Mouse (Mus musculus): ENCODE results near the gene Rnf144b. TPM values are rescaled to one million over a fixed set of nuclear protein-coding genes. Genes with fewer than 3 reads are reported as not detected.

Rnf144b gene
- polyA plus RNA-seq, 1 experiment from 2014 or later: 1.0 TPM

- peaks cover 44% of the 10 kb centered on the region for H3K27me3 ChIP-seq
- H3K27ac ChIP-seq: no peak overlapping the region
- 83% methylated on average over 4 of the region's 4 CpGs for WGBS
- H3K36me3 ChIP-seq: no peaks in the 10 kb centered on the region
- H3K4me1 ChIP-seq (replicated peaks): 0 out of 2 replicates have a peak, but pooled peaks cover 10% of the 10 kb centered on the region
- H3K9me3 ChIP-seq: no peaks in the 10 kb centered on the region
- no peak overlapping the region for H3K9ac ChIP-seq (replicated peaks)
- no peak overlapping the region for H3K4me3 ChIP-seq (replicated peaks)
- no peak for ATAC-seq (ENCODE audit: insufficient number of reproducible peaks, insufficient read depth, low FRiP score, low TSS enrichment, low read depth)
- H3K4me2 ChIP-seq: no peak overlapping the region
Measured at GRCm38 (mm10) chr13:47195491-47195890, 73.0 kb downstream of the Rnf144b start.

- no peak for ATAC-seq (ENCODE audit: insufficient number of reproducible peaks, insufficient read depth, low FRiP score, low TSS enrichment, low read depth)
- H3K27me3 ChIP-seq: peaks cover 21% of the 10 kb centered on the region
Measured at GRCm38 (mm10) chr13:47200011-47200670, 77.7 kb downstream of the Rnf144b start.

GRCm38 (mm10) chr13:47201962-47202624 is 79.6 kb downstream of the Rnf144b start:
- H3K4me2 ChIP-seq: no peak overlapping the region
- no peaks in the 10 kb centered on the region for H3K36me3 ChIP-seq
- H3K9ac ChIP-seq (replicated peaks): no peak overlapping the region
- no peak for ATAC-seq (ENCODE audit: insufficient number of reproducible peaks, insufficient read depth, low FRiP score, low TSS enrichment, low read depth)
- peaks cover 8% of the 10 kb centered on the region; the same call in 1 of the 2 replicates for H3K27me3 ChIP-seq
- 42% methylated on average over 13 of the region's 13 CpGs for WGBS
- no peak overlapping the region for H3K4me3 ChIP-seq (replicated peaks)
- H3K9me3 ChIP-seq: peaks cover 4% of the 10 kb centered on the region; the same call in 1 of the 2 replicates
- peak overlapping the region; percentile 45; the same call in 1 of the 2 replicates for H3K27ac ChIP-seq
- H3K4me1 ChIP-seq (replicated peaks): peaks cover 8% of the 10 kb centered on the region; the same call in 1 of the 2 replicates

More at GRCm38 (mm10) chr13:47200011-47200670, 77.7 kb downstream of the Rnf144b start:
- Histone ChIP-seq H3K9me3 (no peaks in the 10 kb centered on the region), H3K4me2 (no peak overlapping the region), H3K36me3 (no peaks in the 10 kb centered on the region), H3K9ac (replicated peaks) (no peak overlapping the region), H3K4me1 (replicated peaks) (peaks cover 8% of the 10 kb centered on the region; the same call in 1 of the 2 replicates), H3K4me3 (replicated peaks) (no peak overlapping the region), H3K27ac (no peak overlapping the region)
- WGBS: 77% methylated on average over 12 of the region's 12 CpGs

GRCm38 (mm10) chr13:47210496-47210895 is 88.0 kb downstream of the Rnf144b start:
- Histone ChIP-seq H3K4me2 (no peak overlapping the region), H3K27me3 (no peaks in the 10 kb centered on the region), H3K9ac (replicated peaks) (no peak overlapping the region), H3K9me3 (peaks cover 4% of the 10 kb centered on the region; the same call in 1 of the 2 replicates), H3K36me3 (no peaks in the 10 kb centered on the region), H3K4me3 (replicated peaks) (no peak overlapping the region), H3K27ac (no peak overlapping the region), H3K4me1 (replicated peaks) (0 out of 2 replicates have a peak, but pooled peaks cover 4% of the 10 kb centered on the region)
- 67% methylated on average over 4 of the region's 4 CpGs for WGBS
- no peak for ATAC-seq (ENCODE audit: insufficient number of reproducible peaks, insufficient read depth, low FRiP score, low TSS enrichment, low read depth)

GRCm38 (mm10) chr13:47210992-47211391 is 88.5 kb downstream of the Rnf144b start:
- Histone ChIP-seq H3K4me3 (replicated peaks) (no peak overlapping the region), H3K9me3 (peaks cover 4% of the 10 kb centered on the region; the same call in 1 of the 2 replicates), H3K4me1 (replicated peaks) (0 out of 2 replicates have a peak, but pooled peaks cover 4% of the 10 kb centered on the region), H3K27me3 (no peaks in the 10 kb centered on the region), H3K9ac (replicated peaks) (no peak overlapping the region), H3K27ac (no peak overlapping the region), H3K36me3 (no peaks in the 10 kb centered on the region), H3K4me2 (no peak overlapping the region)
- ATAC-seq (ENCODE audit: insufficient number of reproducible peaks, insufficient read depth, low FRiP score, low TSS enrichment, low read depth): no peak
- 72% methylated on average over 6 of the region's 6 CpGs for WGBS

GRCm38 (mm10) chr13:47211581-47211980 is 89.1 kb downstream of the Rnf144b start:
- no peak for ATAC-seq (ENCODE audit: insufficient number of reproducible peaks, insufficient read depth, low FRiP score, low TSS enrichment, low read depth)
- Histone ChIP-seq H3K9ac (replicated peaks) (no peak overlapping the region), H3K9me3 (peaks cover under 1% of the 10 kb centered on the region; the same call in 1 of the 2 replicates), H3K4me2 (no peak overlapping the region), H3K36me3 (no peaks in the 10 kb centered on the region), H3K27me3 (no peaks in the 10 kb centered on the region), H3K27ac (no peak overlapping the region), H3K4me3 (replicated peaks) (no peak overlapping the region), H3K4me1 (replicated peaks) (0 out of 2 replicates have a peak, but pooled peaks cover 4% of the 10 kb centered on the region)
- 71% methylated on average over 7 of the region's 7 CpGs for WGBS

- H3K36me3 ChIP-seq: no peaks in the 10 kb centered on the region
- H3K4me2 ChIP-seq: no peak overlapping the region
- H3K4me1 ChIP-seq (replicated peaks): 0 out of 2 replicates have a peak, but pooled peaks cover 4% of the 10 kb centered on the region
- no peaks in the 10 kb centered on the region for H3K27me3 ChIP-seq
- no peak overlapping the region for H3K4me3 ChIP-seq (replicated peaks)
- no peak overlapping the region for H3K9ac ChIP-seq (replicated peaks)
- no peaks in the 10 kb centered on the region for H3K9me3 ChIP-seq
- 94% methylated on average over 10 of the region's 10 CpGs for WGBS
- ATAC-seq (ENCODE audit: insufficient number of reproducible peaks, insufficient read depth, low FRiP score, low TSS enrichment, low read depth): no peak
- H3K27ac ChIP-seq: no peak overlapping the region
Measured at GRCm38 (mm10) chr13:47213817-47214216, 91.4 kb downstream of the Rnf144b start.

- Histone ChIP-seq H3K36me3 (no peaks in the 10 kb centered on the region), H3K4me2 (no peak overlapping the region), H3K9ac (replicated peaks) (no peak overlapping the region), H3K27ac (no peak overlapping the region), H3K27me3 (no peaks in the 10 kb centered on the region), H3K9me3 (no peaks in the 10 kb centered on the region), H3K4me3 (replicated peaks) (no peak overlapping the region), H3K4me1 (replicated peaks) (no peaks in the 10 kb centered on the region)
- ATAC-seq (ENCODE audit: insufficient number of reproducible peaks, insufficient read depth, low FRiP score, low TSS enrichment, low read depth): no peak
- WGBS: 76% methylated on average over 5 of the region's 5 CpGs
Measured at GRCm38 (mm10) chr13:47214895-47215294, 92.4 kb downstream of the Rnf144b start.

GRCm38 (mm10) chr13:47215815-47216585 is 93.5 kb downstream of the Rnf144b start:
- Histone ChIP-seq H3K27me3 (no peaks in the 10 kb centered on the region), H3K4me1 (replicated peaks) (0 out of 2 replicates have a peak, but pooled peaks cover 2% of the 10 kb centered on the region), H3K36me3 (no peaks in the 10 kb centered on the region), H3K9ac (replicated peaks) (no peak overlapping the region), H3K27ac (no peak overlapping the region), H3K4me2 (no peak overlapping the region), H3K9me3 (no peaks in the 10 kb centered on the region), H3K4me3 (replicated peaks) (no peak overlapping the region)
- ATAC-seq (ENCODE audit: insufficient number of reproducible peaks, insufficient read depth, low FRiP score, low TSS enrichment, low read depth): no peak
- WGBS: 78% methylated on average over 20 of the region's 20 CpGs

GRCm38 (mm10) chr13:47217107-47217571 is 94.7 kb downstream of the Rnf144b start:
- H3K9me3 ChIP-seq: no peaks in the 10 kb centered on the region
- no peak for ATAC-seq (ENCODE audit: insufficient number of reproducible peaks, insufficient read depth, low FRiP score, low TSS enrichment, low read depth)
- 0 out of 2 replicates have a peak, but pooled peaks cover 4% of the 10 kb centered on the region for H3K4me1 ChIP-seq (replicated peaks)
- H3K4me3 ChIP-seq (replicated peaks): no peak overlapping the region
- no peak overlapping the region for H3K9ac ChIP-seq (replicated peaks)
- H3K36me3 ChIP-seq: no peaks in the 10 kb centered on the region
- H3K27ac ChIP-seq: no peak overlapping the region
- no peak overlapping the region for H3K4me2 ChIP-seq
- no peaks in the 10 kb centered on the region for H3K27me3 ChIP-seq
- 85% methylated on average over 5 of the region's 5 CpGs for WGBS

GRCm38 (mm10) chr13:47218351-47218750 is 95.9 kb downstream of the Rnf144b start:
- Histone ChIP-seq H3K9ac (replicated peaks) (no peak overlapping the region), H3K27me3 (no peaks in the 10 kb centered on the region), H3K9me3 (no peaks in the 10 kb centered on the region), H3K4me1 (replicated peaks) (0 out of 2 replicates have a peak, but pooled peaks cover 4% of the 10 kb centered on the region), H3K4me2 (no peak overlapping the region), H3K27ac (no peak overlapping the region), H3K36me3 (no peaks in the 10 kb centered on the region), H3K4me3 (replicated peaks) (no peak overlapping the region)
- 62% methylated on average over 6 of the region's 6 CpGs for WGBS
- ATAC-seq (ENCODE audit: insufficient number of reproducible peaks, insufficient read depth, low FRiP score, low TSS enrichment, low read depth): no peak
